Mouse (Mus musculus): Measurements from ENCODE around the gene Pon3. TPM values are rescaled to one million over a fixed set of nuclear protein-coding genes. Genes with fewer than 3 reads are reported as not detected.

Pon3 gene
- 10.3 and 15.2 TPM in 2 replicates for polyA plus RNA-seq (2015; fragmentation: Nextera tagmentation; extraction: Ambion mirVana)

DNA sequence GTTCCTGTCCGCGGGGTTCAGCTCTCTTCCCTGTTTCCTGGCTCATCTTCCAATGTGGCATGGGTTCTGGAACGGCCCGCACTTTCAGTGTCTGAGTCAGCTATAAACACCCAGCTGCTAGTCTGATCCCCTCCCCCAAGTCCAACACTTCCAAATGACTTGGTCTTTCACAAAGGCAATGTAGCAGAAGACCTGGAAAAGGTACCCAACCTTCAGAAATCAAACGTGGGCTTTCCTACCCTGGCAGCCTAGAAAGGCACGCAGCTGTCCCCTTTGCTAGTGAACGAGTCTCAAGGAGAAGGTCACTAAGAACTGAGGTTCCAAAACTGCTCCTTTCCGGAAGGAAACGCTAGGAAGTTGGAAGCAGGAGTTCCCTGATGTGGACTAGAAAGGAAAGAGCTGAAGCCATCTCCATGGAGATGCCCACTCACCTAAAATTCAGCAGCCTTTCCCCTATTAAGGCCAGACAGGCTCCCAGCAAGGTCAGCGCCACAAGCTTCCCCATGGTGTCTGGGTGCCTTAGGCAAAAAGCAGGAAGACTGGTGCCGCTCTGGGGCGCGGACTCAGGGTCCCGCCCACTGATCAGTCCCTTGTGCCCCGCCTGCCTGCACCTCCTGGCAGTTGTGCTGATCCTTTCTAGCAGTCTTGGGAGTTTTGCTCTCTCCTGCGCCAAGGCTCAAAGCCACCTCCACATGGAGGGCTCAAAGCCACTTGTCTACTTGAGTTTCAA is at the start of gene Pon3:
TSS of gene Pon3 (minus strand) at position 565 of the 730 bp plus-strand sequence.
- peak within 1 kb of the TSS; percentile 50 for H3K4me2 ChIP-seq (replicated peaks)
- H3K27ac ChIP-seq (replicated peaks), result no peak within 1 kb of the TSS
- no peak within 1 kb of the TSS for H3K9ac ChIP-seq
- no peaks in the 10 kb centered on the region for H3K36me3 ChIP-seq
- WGBS, result 9% methylated on average over 16 of the region's 16 CpGs
- peaks cover 13% of the 10 kb centered on the region; the same call in 1 of the 2 replicates for H3K4me1 ChIP-seq
- no peaks in the 10 kb centered on the region for H3K27me3 ChIP-seq
- ATAC-seq (ENCODE audit: insufficient number of reproducible peaks, low FRiP score, low TSS enrichment, low read depth), result peak; percentile 70; the same call in 1 of the 2 replicates
- no peaks in the 10 kb centered on the region for H3K9me3 ChIP-seq (replicated peaks)
- peak within 1 kb of the TSS; percentile 39 for H3K4me3 ChIP-seq (replicated peaks)

DNA sequence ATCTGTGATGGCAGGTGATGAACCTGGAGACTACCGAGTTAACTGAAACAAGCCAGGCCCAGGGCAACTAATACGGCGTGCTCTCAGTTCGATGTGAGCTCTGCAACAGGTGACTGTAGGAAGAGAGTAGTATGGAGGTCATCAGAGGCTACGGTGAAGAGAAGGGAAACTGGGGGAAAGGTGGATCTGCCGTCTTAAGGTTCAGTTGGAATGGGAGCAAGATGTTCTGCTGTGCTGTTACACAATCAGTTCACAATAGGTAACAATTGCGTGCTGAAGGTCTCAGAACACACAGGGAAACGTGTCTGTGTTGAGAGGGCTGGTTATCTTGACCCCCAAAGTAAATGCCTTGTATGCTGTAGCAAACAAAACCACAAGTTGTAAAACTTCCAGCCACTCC is 48.9 kb upstream of the Pon3 start:
- Histone ChIP-seq H3K4me2 (replicated peaks) (no peak overlapping the region), H3K4me3 (replicated peaks) (no peak overlapping the region), H3K9me3 (replicated peaks) (no peaks in the 10 kb centered on the region), H3K27me3 (no peaks in the 10 kb centered on the region), H3K27ac (replicated peaks) (no peak overlapping the region), H3K9ac (no peak overlapping the region), H3K36me3 (no peaks in the 10 kb centered on the region), H3K4me1 (no peaks in the 10 kb centered on the region)
- 81% methylated on average over 8 of the region's 8 CpGs for WGBS
- no peak for ATAC-seq (ENCODE audit: insufficient number of reproducible peaks, low FRiP score, low TSS enrichment, low read depth)

DNA sequence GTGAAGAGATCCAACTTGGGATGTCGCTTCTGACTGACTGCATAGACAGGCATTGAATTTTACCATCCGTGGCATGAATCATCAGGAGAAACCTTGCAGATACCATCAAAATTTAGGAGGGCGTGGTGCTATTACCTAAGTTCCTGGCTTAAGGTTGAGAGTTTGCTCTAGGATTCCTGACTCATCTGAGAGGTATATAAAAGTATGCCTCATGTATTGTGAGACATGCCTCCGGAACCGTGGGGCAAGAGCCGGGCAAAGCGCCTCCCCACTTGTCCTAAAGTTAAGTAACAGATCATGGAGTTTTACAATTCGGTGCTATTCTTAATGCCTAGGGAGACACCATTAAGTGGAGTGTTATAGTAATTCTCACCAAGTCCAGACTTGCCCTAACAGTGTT is 44.5 kb upstream of the Pon3 start:
- WGBS, result 76% methylated on average over 8 of the region's 8 CpGs
- no peaks in the 10 kb centered on the region for H3K27me3 ChIP-seq
- no peaks in the 10 kb centered on the region for H3K36me3 ChIP-seq
- no peak for ATAC-seq (ENCODE audit: insufficient number of reproducible peaks, low FRiP score, low TSS enrichment, low read depth)
- H3K4me1 ChIP-seq, result 0 out of 2 replicates have a peak, but pooled peaks cover 3% of the 10 kb centered on the region
- no peak overlapping the region for H3K4me2 ChIP-seq (replicated peaks)
- H3K9me3 ChIP-seq (replicated peaks), result no peaks in the 10 kb centered on the region
- H3K27ac ChIP-seq (replicated peaks), result no peak overlapping the region
- H3K9ac ChIP-seq, result no peak overlapping the region
- H3K4me3 ChIP-seq (replicated peaks), result no peak overlapping the region

DNA sequence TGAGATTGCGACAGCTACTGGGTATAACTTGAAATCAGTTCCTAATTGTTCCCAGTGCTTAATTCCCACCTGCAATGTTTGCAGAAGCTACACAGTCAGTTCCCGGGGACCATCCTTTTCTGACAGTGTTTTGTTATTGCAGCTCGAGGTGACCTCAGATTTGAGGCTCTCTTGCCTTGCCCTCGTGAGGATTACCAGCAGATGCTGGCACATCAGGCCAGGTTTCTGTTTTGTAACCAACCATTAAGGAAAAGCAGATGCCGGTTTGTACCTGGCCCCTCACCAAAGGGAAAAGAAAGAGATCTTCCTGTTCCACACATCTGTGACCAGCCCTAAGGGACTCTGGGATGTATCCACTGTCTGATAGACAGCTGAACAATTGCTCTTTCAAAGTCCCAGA is 43.5 kb upstream of the Pon3 start:
- WGBS, result 37% methylated on average over 5 of the region's 5 CpGs
- H3K4me3 ChIP-seq (replicated peaks), result no peak overlapping the region
- no peak overlapping the region for H3K9ac ChIP-seq
- 0 out of 2 replicates have a peak, but pooled peaks cover 3% of the 10 kb centered on the region for H3K4me1 ChIP-seq
- ATAC-seq (ENCODE audit: insufficient number of reproducible peaks, low FRiP score, low TSS enrichment, low read depth), result no peak
- H3K27ac ChIP-seq (replicated peaks), result no peak overlapping the region
- H3K36me3 ChIP-seq, result no peaks in the 10 kb centered on the region
- H3K4me2 ChIP-seq (replicated peaks), result no peak overlapping the region
- H3K9me3 ChIP-seq (replicated peaks), result no peaks in the 10 kb centered on the region
- no peaks in the 10 kb centered on the region for H3K27me3 ChIP-seq

DNA sequence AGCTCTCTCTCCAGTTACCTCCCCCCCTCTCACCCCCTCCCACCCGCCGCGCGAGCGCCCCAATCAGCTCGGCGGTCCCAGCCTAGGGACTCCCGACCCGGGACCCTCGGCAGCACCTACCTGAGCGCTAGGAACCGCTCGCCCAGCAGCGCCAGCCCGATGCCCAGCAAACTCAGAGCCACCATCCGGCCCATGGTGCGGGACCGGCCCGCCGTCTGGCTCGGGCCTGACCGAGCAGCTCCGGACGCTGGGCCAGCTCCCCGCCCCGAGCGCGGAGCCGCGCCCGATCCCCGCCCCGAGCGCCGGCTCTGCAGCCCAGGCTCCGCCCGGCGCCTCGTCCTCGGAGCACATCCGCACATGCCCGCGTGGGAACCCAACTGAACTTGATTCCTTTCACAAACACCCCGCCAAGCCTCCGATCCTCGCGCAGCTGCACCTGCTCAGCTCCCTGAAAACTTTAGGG is 42.0 kb upstream of the Pon3 start, which contains the start of gene Pon2:
TSS of gene Pon2 (minus strand) at position 364 of the 463 bp plus-strand sequence.
- no peaks in the 10 kb centered on the region; the same call in 1 of the 2 replicates for H3K36me3 ChIP-seq
- H3K27ac ChIP-seq (replicated peaks), result peak within 1 kb of the TSS; percentile 87
- peak; percentile 91 for ATAC-seq (ENCODE audit: insufficient number of reproducible peaks, low FRiP score, low TSS enrichment, low read depth)
- WGBS, result 1% methylated on average over 41 of the region's 47 CpGs
- H3K27me3 ChIP-seq, result no peaks in the 10 kb centered on the region
- no peaks in the 10 kb centered on the region for H3K9me3 ChIP-seq (replicated peaks)
- peak within 1 kb of the TSS; percentile 42 for H3K9ac ChIP-seq
- peak within 1 kb of the TSS; percentile 59 for H3K4me2 ChIP-seq (replicated peaks)
- peak within 1 kb of the TSS; percentile 54 for H3K4me3 ChIP-seq (replicated peaks)
- H3K4me1 ChIP-seq, result 0 out of 2 replicates have a peak, but pooled peaks cover 3% of the 10 kb centered on the region

DNA sequence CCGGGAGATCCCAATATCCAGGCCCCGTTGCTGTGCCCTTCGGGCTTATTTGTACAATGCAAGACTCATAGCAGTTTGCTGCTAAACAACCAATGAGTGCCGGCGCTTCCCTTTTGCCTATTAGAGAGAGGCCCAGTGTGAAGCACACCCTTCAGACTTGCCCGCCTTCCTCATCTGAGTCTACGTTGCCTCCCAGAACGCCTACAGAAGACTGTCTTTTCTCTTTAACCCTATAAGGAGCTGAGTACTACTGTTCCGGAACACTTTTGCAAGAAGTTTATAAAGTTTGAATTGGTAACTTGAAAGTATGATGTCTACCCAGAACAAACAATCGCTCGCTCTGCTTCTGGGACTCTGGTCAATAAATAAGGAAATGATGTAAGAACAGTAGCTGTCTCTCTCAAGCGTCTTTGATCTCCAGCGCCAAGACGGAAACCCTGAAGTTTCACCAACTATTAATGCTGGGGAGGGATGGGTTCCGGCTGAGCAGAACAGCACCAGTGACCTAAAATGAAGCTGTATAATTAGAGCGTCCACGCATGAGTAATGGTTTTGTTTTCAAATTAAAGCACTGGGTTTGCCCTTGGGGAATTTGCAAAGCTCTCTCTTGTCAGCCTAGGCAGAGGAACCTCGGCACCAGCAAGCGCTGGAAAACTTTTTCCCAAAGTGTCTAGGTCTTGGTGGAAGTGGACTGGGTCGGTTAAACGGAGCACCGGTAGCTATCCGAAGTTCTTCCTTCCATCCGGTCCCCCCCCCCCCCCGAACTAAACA is 41.4 kb upstream of the Pon3 start:
- 1% methylated on average over 25 of the region's 25 CpGs for WGBS
- 0 out of 2 replicates have a peak, but pooled peaks cover 3% of the 10 kb centered on the region for H3K4me1 ChIP-seq
- no peaks in the 10 kb centered on the region for H3K27me3 ChIP-seq
- H3K4me3 ChIP-seq (replicated peaks), result peak overlapping the region; percentile 54
- no peaks in the 10 kb centered on the region for H3K9me3 ChIP-seq (replicated peaks)
- peak overlapping the region; percentile 42 for H3K9ac ChIP-seq
- H3K27ac ChIP-seq (replicated peaks), result peak overlapping the region; percentile 87
- H3K36me3 ChIP-seq, result no peaks in the 10 kb centered on the region; the same call in 1 of the 2 replicates
- peak overlapping the region; percentile 59 for H3K4me2 ChIP-seq (replicated peaks)
- peak; percentile 70 for ATAC-seq (ENCODE audit: insufficient number of reproducible peaks, low FRiP score, low TSS enrichment, low read depth)

DNA sequence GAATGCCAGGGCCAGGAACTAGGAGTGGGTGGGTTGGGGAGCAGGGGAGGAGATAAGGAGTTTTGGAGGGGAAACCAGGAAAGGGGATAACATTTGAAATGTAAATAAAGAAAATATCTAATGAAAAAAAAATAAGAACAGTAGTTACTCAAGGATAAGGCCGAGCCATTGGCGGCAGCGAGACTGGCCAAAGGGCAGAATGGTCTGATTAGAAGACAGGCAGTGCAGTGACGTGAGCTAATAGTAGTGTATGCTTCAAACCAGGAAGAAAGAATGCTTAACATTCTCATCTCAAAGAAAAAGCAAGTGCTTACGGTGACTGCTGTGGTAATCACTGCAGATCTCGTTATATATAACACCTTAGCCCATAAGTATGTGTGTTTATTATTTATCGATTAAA is 40.0 kb upstream of the Pon3 start:
- no peak for ATAC-seq (ENCODE audit: insufficient number of reproducible peaks, low FRiP score, low TSS enrichment, low read depth)
- Histone ChIP-seq H3K9me3 (replicated peaks) (no peaks in the 10 kb centered on the region), H3K4me3 (replicated peaks) (peak overlapping the region; percentile 8; the same call in 1 of the 2 replicates), H3K4me2 (replicated peaks) (no peak overlapping the region), H3K9ac (no peak overlapping the region), H3K27me3 (no peaks in the 10 kb centered on the region), H3K27ac (replicated peaks) (no peak overlapping the region), H3K36me3 (no peaks in the 10 kb centered on the region; the same call in 1 of the 2 replicates), H3K4me1 (peaks cover 9% of the 10 kb centered on the region)
- 93% methylated on average over 7 of the region's 7 CpGs for WGBS

DNA sequence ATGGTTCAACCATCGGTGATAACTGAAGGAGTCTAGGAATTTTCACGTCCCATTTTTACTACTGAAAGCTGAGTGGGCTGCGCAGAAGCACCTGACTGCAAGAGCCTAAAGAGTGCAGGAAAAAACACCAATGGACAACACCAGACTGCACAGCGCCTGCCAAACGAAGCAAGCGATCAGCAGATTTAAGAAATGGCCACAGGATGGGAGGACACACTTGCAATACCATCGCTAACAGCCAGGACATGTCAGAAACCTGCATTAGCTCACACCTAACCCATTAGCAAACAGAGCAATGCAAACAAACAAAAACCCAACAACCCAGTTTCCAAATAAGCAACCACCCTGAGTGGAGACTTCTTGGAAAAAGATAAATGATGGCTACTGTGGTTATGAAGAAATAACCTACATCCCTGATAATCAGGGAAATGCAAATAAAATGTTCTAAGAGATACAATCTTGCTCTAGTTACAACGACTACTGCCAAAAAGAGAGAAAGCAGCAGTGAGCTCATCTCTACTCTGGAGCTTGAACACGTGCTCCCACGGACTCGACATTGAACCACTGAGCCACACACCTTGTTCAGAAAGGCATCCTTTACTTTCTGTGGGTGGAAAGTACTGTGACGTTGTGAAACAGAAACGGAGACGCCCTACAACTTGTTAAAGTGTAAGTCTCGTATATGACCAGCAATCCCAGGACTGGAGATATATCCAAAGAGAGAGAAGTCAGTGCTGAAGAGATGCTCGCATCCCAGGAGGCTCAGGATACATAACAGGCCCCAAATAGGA is 38.8 kb upstream of the Pon3 start:
- Histone ChIP-seq H3K36me3 (no peaks in the 10 kb centered on the region; the same call in 1 of the 2 replicates), H3K4me2 (replicated peaks) (no peak overlapping the region), H3K27me3 (no peaks in the 10 kb centered on the region), H3K4me1 (peaks cover 9% of the 10 kb centered on the region), H3K27ac (replicated peaks) (no peak overlapping the region), H3K4me3 (replicated peaks) (no peak overlapping the region), H3K9me3 (replicated peaks) (no peaks in the 10 kb centered on the region), H3K9ac (no peak overlapping the region)
- ATAC-seq (ENCODE audit: insufficient number of reproducible peaks, low FRiP score, low TSS enrichment, low read depth), result no peak
- WGBS, result 87% methylated on average over 16 of the region's 16 CpGs

DNA sequence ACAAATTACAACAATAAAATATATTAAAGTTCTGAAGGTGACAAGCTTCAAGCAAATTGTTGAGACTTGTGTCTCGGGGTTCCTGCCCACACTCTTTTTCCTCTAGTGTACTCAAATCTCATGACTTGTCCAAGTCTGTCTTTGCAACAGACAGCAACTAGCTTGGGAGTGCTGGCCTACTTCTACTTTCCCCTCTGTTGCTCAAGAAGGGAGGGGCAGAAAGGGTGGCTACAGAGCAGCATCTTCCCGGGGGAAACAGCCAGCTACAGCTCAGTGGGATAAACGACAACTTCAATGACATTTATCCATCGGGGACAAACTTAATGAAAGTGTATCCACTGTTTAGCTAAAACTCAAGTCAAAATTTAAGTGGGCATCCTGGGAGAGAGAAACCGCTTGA is 36.8 kb upstream of the Pon3 start:
- H3K4me2 ChIP-seq (replicated peaks), result no peak overlapping the region
- WGBS, result 64% methylated on average over 5 of the region's 5 CpGs
- H3K36me3 ChIP-seq, result no peaks in the 10 kb centered on the region; the same call in 1 of the 2 replicates
- H3K27ac ChIP-seq (replicated peaks), result no peak overlapping the region
- H3K4me3 ChIP-seq (replicated peaks), result no peak overlapping the region
- H3K9ac ChIP-seq, result no peak overlapping the region
- ATAC-seq (ENCODE audit: insufficient number of reproducible peaks, low FRiP score, low TSS enrichment, low read depth), result no peak
- H3K9me3 ChIP-seq (replicated peaks), result no peaks in the 10 kb centered on the region
- no peaks in the 10 kb centered on the region for H3K27me3 ChIP-seq
- H3K4me1 ChIP-seq, result peaks cover 9% of the 10 kb centered on the region

DNA sequence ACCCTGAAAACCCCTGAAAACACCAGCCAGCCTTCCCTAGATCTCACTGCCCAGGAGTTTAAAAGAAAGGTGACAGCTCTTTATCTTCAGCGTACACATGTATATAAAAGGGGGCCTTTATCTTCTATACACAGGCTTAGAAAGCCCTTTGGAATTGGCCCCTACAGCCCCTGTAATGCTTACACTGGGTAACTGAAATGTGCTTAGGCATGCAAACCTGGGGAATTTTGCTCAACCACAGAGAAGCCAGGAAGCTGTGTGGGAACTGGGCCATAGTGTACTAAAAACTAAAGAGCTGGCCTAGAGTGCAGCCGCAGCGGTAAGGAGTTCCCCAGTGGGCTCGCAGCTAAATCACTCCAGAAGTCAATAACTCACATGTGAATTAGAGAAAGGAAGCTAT is 35.4 kb upstream of the Pon3 start:
- H3K27ac ChIP-seq (replicated peaks), result 0 out of 2 replicates have a peak overlapping the region, but pooled peaks have one; percentile 39
- H3K4me1 ChIP-seq, result peaks cover 7% of the 10 kb centered on the region
- no peak overlapping the region for H3K4me2 ChIP-seq (replicated peaks)
- H3K27me3 ChIP-seq, result no peaks in the 10 kb centered on the region
- H3K9ac ChIP-seq, result no peak overlapping the region
- H3K9me3 ChIP-seq (replicated peaks), result no peaks in the 10 kb centered on the region
- ATAC-seq (ENCODE audit: insufficient number of reproducible peaks, low FRiP score, low TSS enrichment, low read depth), result no peak
- no peak overlapping the region for H3K4me3 ChIP-seq (replicated peaks)
- no peaks in the 10 kb centered on the region; the same call in 1 of the 2 replicates for H3K36me3 ChIP-seq
- WGBS, result 59% methylated on average over 4 of the region's 4 CpGs

Measured in embryonic facial prominence, embryonic 15.5 days (tissue).